Mouse (Mus musculus): ENCODE data around the gene Rps27. TPM values are rescaled to one million over a fixed set of nuclear protein-coding genes. Genes with fewer than 3 reads are reported as not detected.

The Rps27 gene
- polyA plus RNA-seq, 1 experiment from 2014 or later = 1,915 TPM

GRCm38 (mm10) chr3:90209908-90210566 lies 3.4 kb downstream of the Rps27 start:
- 86% methylated on average over 5 of the region's 5 CpGs for WGBS
- H3K4me1 ChIP-seq = peaks cover 27% of the 10 kb centered on the region
- peaks cover 41% of the 10 kb centered on the region for H3K36me3 ChIP-seq
- H3K4me2 ChIP-seq (replicated peaks) = no peak overlapping the region
- H3K9me3 ChIP-seq (replicated peaks) = no peaks in the 10 kb centered on the region
- H3K4me3 ChIP-seq (replicated peaks) = no peak overlapping the region
- no peaks in the 10 kb centered on the region for H3K27me3 ChIP-seq
- no peak for ATAC-seq (ENCODE audit: insufficient number of reproducible peaks, low FRiP score, low TSS enrichment, low read depth)
- H3K27ac ChIP-seq (replicated peaks) = no peak overlapping the region
- no peak overlapping the region for H3K9ac ChIP-seq

DNA sequence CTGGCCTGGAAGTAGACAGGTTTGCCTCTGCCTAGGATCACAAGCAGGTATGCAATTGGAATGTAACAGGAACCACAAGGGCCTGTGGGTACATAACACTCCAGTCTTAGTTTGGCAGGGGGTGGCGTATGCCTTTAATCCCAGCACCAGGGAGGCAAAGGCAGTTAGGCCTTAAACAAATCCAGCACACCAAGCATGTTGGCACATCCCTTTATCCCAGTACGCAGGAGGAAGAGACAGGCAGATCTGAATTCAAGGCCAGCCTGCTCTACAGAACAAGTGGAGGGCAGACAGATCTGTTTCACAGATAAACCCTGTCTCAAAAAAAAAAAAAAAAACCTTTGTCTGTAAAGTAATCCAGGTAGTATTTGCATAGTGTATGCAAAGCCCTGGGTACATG lies 4.8 kb downstream of the Rps27 start:
- Histone ChIP-seq H3K36me3 (peaks cover 41% of the 10 kb centered on the region), H3K9ac (no peak overlapping the region), H3K27me3 (no peaks in the 10 kb centered on the region), H3K4me3 (replicated peaks) (no peak overlapping the region), H3K4me1 (peaks cover 22% of the 10 kb centered on the region), H3K27ac (replicated peaks) (no peak overlapping the region), H3K9me3 (replicated peaks) (no peaks in the 10 kb centered on the region), H3K4me2 (replicated peaks) (no peak overlapping the region)
- ATAC-seq (ENCODE audit: insufficient number of reproducible peaks, low FRiP score, low TSS enrichment, low read depth) = no peak
- 54% methylated on average over 2 of the region's 2 CpGs for WGBS

- ATAC-seq (ENCODE audit: insufficient number of reproducible peaks, low FRiP score, low TSS enrichment, low read depth) = no peak
- 94% methylated on average over 2 of the region's 2 CpGs for WGBS
Observed at GRCm38 (mm10) chr3:90204582-90204981, 8.9 kb downstream of the Rps27 start.

GRCm38 (mm10) chr3:90203619-90204018 lies 9.8 kb downstream of the Rps27 start:
- H3K4me1 ChIP-seq = no peaks in the 10 kb centered on the region
- H3K4me3 ChIP-seq (replicated peaks) = no peak overlapping the region
- H3K9me3 ChIP-seq (replicated peaks) = no peaks in the 10 kb centered on the region
- H3K4me2 ChIP-seq (replicated peaks) = no peak overlapping the region
- ATAC-seq (ENCODE audit: insufficient number of reproducible peaks, low FRiP score, low TSS enrichment, low read depth) = no peak
- H3K9ac ChIP-seq = no peak overlapping the region
- WGBS = 64% methylated on average over 5 of the region's 5 CpGs
- H3K27ac ChIP-seq (replicated peaks) = no peak overlapping the region
- no peaks in the 10 kb centered on the region for H3K27me3 ChIP-seq
- peaks cover 13% of the 10 kb centered on the region for H3K36me3 ChIP-seq

More at GRCm38 (mm10) chr3:90204582-90204981, 8.9 kb downstream of the Rps27 start:
- Histone ChIP-seq H3K9ac (no peak overlapping the region), H3K4me1 (peaks cover 5% of the 10 kb centered on the region; the same call in 1 of the 2 replicates), H3K9me3 (replicated peaks) (no peaks in the 10 kb centered on the region), H3K27me3 (no peaks in the 10 kb centered on the region), H3K4me2 (replicated peaks) (no peak overlapping the region), H3K4me3 (replicated peaks) (no peak overlapping the region), H3K36me3 (peaks cover 17% of the 10 kb centered on the region), H3K27ac (replicated peaks) (no peak overlapping the region)

DNA sequence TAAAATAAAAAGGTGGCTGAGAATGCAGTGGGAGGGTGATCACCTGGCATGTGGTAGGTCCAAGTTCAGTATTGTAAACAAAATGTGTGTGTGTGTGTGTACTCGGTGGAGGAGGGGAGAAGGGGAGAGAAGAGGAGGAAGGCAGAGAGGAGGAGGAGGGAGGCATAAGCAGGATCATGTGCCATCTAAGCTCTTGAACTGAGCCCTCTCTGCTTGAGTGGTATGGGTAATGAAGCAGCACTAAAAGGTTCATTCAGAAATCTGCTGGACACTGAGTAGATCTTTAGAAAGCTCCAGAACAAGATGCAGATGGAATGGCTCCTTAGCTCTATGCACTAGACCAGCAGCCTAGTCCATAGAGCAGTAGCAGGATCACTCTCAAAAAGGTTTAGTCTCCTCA lies 10.6 kb downstream of the Rps27 start:
- Histone ChIP-seq H3K27me3 (no peaks in the 10 kb centered on the region), H3K9me3 (replicated peaks) (no peaks in the 10 kb centered on the region), H3K9ac (no peak overlapping the region), H3K4me2 (replicated peaks) (no peak overlapping the region), H3K4me1 (no peaks in the 10 kb centered on the region), H3K36me3 (peaks cover 5% of the 10 kb centered on the region), H3K4me3 (replicated peaks) (no peak overlapping the region), H3K27ac (replicated peaks) (no peak overlapping the region)
- 71% methylated on average over 1 of the region's 1 CpGs for WGBS
- no peak for ATAC-seq (ENCODE audit: insufficient number of reproducible peaks, low FRiP score, low TSS enrichment, low read depth)

DNA sequence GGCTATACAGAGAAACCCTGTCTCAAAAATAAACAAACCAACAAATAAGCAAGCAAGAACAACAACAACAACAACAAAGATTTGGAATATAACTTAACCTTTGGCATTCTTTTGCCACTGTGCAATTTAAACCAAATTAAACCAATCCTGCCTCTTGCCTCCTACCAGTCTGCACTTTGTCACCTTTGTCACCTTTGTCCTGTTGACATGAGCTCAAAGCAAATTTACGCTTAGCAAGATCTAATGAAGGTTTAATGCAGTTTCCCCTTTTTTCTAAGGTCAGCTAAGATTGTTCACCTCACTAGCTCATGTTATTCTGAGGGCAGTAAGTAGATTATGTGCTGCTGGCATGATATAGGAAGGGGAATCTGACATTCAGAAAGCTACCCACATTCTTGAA lies 15.9 kb downstream of the Rps27 start:
- no peak for ATAC-seq (ENCODE audit: insufficient number of reproducible peaks, low FRiP score, low TSS enrichment, low read depth)
- no peak overlapping the region for H3K4me3 ChIP-seq (replicated peaks)
- no peaks in the 10 kb centered on the region for H3K36me3 ChIP-seq
- no peak overlapping the region for H3K27ac ChIP-seq (replicated peaks)
- no peaks in the 10 kb centered on the region for H3K4me1 ChIP-seq
- no peaks in the 10 kb centered on the region for H3K9me3 ChIP-seq (replicated peaks)
- 84% methylated on average over 1 of the region's 1 CpGs for WGBS
- H3K4me2 ChIP-seq (replicated peaks) = no peak overlapping the region
- H3K27me3 ChIP-seq = no peaks in the 10 kb centered on the region
- H3K9ac ChIP-seq = no peak overlapping the region

DNA sequence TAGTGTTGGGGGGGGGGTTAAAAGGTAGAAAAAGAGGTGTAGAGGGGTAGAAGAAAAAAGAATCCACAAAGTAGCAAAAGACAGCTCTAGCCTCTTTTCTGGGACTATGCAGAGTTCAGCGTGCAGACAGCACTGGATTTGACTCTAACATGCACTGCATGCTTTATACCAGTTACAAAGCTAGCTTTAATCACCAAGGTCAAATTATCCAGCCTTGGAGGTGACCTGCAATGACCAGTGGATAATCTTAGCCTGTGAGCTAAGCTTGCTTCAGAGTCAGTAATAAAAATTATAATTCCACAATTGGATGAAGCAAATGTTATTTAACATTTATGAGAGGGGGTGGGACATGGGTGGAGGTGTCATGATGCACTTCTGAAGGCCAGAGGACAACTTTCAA lies 17.8 kb downstream of the Rps27 start:
- Histone ChIP-seq H3K4me3 (replicated peaks) (no peak overlapping the region), H3K4me2 (replicated peaks) (no peak overlapping the region), H3K4me1 (peaks cover 3% of the 10 kb centered on the region; the same call in 1 of the 2 replicates), H3K9me3 (replicated peaks) (no peaks in the 10 kb centered on the region), H3K9ac (no peak overlapping the region), H3K27me3 (no peaks in the 10 kb centered on the region), H3K36me3 (no peaks in the 10 kb centered on the region), H3K27ac (replicated peaks) (no peak overlapping the region)
- ATAC-seq (ENCODE audit: insufficient number of reproducible peaks, low FRiP score, low TSS enrichment, low read depth) = no peak
- WGBS = 79% methylated on average over 1 of the region's 1 CpGs

GRCm38 (mm10) chr3:90194759-90195158 lies 18.7 kb downstream of the Rps27 start:
- Histone ChIP-seq H3K36me3 (no peaks in the 10 kb centered on the region), H3K4me3 (replicated peaks) (no peak overlapping the region), H3K9ac (no peak overlapping the region), H3K9me3 (replicated peaks) (no peaks in the 10 kb centered on the region), H3K27ac (replicated peaks) (no peak overlapping the region), H3K4me2 (replicated peaks) (no peak overlapping the region), H3K27me3 (no peaks in the 10 kb centered on the region), H3K4me1 (peaks cover 3% of the 10 kb centered on the region; the same call in 1 of the 2 replicates)
- WGBS = 36% methylated on average over 4 of the region's 4 CpGs
- no peak for ATAC-seq (ENCODE audit: insufficient number of reproducible peaks, low FRiP score, low TSS enrichment, low read depth)

DNA sequence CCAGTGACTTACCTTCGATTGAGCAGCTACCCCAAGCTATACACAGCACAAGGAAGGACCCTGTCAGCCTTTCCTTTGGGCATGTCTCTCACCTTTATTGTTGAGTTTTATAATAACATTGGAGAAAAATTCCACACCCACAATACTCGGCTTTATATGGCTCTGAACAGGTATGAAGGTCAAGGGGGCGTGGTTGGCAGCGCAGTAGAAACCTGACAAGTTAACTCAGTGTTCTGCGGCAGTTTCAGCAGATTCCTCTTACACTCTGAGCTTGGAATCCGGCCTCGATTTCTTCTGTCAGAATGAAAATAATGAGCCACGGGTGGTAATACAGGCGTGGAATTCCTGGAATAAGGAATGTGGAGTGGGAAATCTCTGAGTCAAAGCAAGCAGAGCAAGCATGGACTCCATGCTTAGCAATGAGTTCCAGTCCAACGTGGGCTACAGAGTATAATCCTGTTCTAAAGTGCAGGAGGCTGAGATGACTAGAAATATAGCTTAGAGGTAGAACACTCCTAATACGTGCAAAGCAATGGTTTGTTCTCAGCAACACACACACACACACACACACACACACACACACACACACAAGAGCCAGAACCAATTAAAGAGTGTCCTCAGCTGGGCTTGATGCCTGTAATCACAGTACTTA lies 22.5 kb downstream of the Rps27 start:
- Histone ChIP-seq H3K27me3 (no peaks in the 10 kb centered on the region), H3K27ac (replicated peaks) (no peak overlapping the region), H3K4me1 (peaks cover 3% of the 10 kb centered on the region; the same call in 1 of the 2 replicates), H3K36me3 (no peaks in the 10 kb centered on the region), H3K9me3 (replicated peaks) (no peaks in the 10 kb centered on the region), H3K9ac (no peak overlapping the region), H3K4me3 (replicated peaks) (no peak overlapping the region), H3K4me2 (replicated peaks) (no peak overlapping the region)
- ATAC-seq (ENCODE audit: insufficient number of reproducible peaks, low FRiP score, low TSS enrichment, low read depth) = no peak
- 67% methylated on average over 11 of the region's 11 CpGs for WGBS

DNA sequence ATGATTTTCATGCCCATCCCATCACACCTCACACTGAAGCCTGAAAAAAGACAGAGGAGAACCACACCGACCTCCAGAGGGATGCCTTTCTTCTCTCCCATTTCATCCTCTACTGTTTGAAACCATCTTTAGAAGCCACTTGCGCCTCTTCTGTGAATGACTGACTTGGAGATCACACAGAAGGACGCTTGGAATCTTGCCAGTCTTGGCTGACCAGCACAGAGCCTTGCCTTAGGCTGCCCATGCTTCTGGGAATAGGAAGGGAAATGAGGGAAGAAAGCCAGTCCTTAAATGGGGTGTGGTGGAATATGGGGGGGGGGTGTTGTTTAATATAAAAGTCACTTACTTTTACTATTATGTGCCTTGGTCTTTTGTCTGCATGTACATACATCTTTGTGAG lies 29.9 kb downstream of the Rps27 start:
- WGBS = 72% methylated on average over 3 of the region's 3 CpGs
- no peak for ATAC-seq (ENCODE audit: insufficient number of reproducible peaks, low FRiP score, low TSS enrichment, low read depth)

GRCm38 (mm10) chr3:90179566-90179965 lies 33.9 kb downstream of the Rps27 start:
- Histone ChIP-seq H3K4me3 (replicated peaks) (no peak overlapping the region), H3K27ac (replicated peaks) (no peak overlapping the region), H3K4me1 (no peaks in the 10 kb centered on the region), H3K4me2 (replicated peaks) (no peak overlapping the region), H3K27me3 (no peaks in the 10 kb centered on the region), H3K9ac (no peak overlapping the region), H3K9me3 (replicated peaks) (no peaks in the 10 kb centered on the region), H3K36me3 (no peaks in the 10 kb centered on the region)
- 71% methylated on average over 3 of the region's 3 CpGs for WGBS
- ATAC-seq (ENCODE audit: insufficient number of reproducible peaks, low FRiP score, low TSS enrichment, low read depth) = no peak

More for the DNA sequence above, 29.9 kb downstream of the Rps27 start:
- no peaks in the 10 kb centered on the region for H3K36me3 ChIP-seq
- H3K4me2 ChIP-seq (replicated peaks) = no peak overlapping the region
- no peak overlapping the region for H3K4me3 ChIP-seq (replicated peaks)
- no peaks in the 10 kb centered on the region for H3K9me3 ChIP-seq (replicated peaks)
- H3K4me1 ChIP-seq = no peaks in the 10 kb centered on the region
- H3K9ac ChIP-seq = no peak overlapping the region
- H3K27ac ChIP-seq (replicated peaks) = no peak overlapping the region
- no peaks in the 10 kb centered on the region for H3K27me3 ChIP-seq

Measured in embryonic facial prominence, embryonic 15.5 days (tissue).